Mouse (Mus musculus) adrenal gland (tissue): ENCODE data around the gene Dnal1.

ENCODE experiments used
- intact Hi-C: fragments of 180-260 bp; cut with DNase I; formaldehyde crosslinking; loops from one replicate; pipeline ENCODE4 v1.15.1; 2025

The Dnal1 gene

GRCm38 (mm10) chr12:84184979-84185378 lies 70.8 kb downstream of the Dnal1 start:
- intact Hi-C loops = no loop called here

GRCm38 (mm10) chr12:84185547-84185946 lies 71.4 kb downstream of the Dnal1 start:
- intact Hi-C loops = no loop called here

- intact Hi-C loops = no loop called here
These were observed 72.4 kb downstream of the Dnal1 start for GRCm38 (mm10) chr12:84186536-84186935.

GRCm38 (mm10) chr12:84186950-84187349 lies 72.8 kb downstream of the Dnal1 start:
- intact Hi-C loops = no loop called here

GRCm38 (mm10) chr12:84187752-84188601 lies 73.8 kb downstream of the Dnal1 start:
- intact Hi-C loops = no loop called here

- intact Hi-C loops = no loop called here
These were observed 74.8 kb downstream of the Dnal1 start for GRCm38 (mm10) chr12:84188881-84189444.

- intact Hi-C loops = no loop called here
These were observed 76.1 kb downstream of the Dnal1 start for GRCm38 (mm10) chr12:84190151-84190820.

- intact Hi-C loops = no loop called here
These were observed 77.0 kb downstream of the Dnal1 start for GRCm38 (mm10) chr12:84191190-84191589.

GRCm38 (mm10) chr12:84191770-84192169 lies 77.6 kb downstream of the Dnal1 start:
- intact Hi-C loops = loop anchor here (2.0 kb wide), 1 partner anchor 15 kb away; no protein-coding TSS in a partner anchor

GRCm38 (mm10) chr12:84192280-84192679 lies 78.1 kb downstream of the Dnal1 start:
- intact Hi-C loops = loop anchor here (2.0 kb wide), 1 partner anchor 15 kb away; no protein-coding TSS in a partner anchor

GRCm38 (mm10) chr12:84192741-84193641 lies 78.8 kb downstream of the Dnal1 start:
- intact Hi-C loops = loop anchor here (2.0 kb wide), 1 partner anchor 16 kb away; no protein-coding TSS in a partner anchor

GRCm38 (mm10) chr12:84193642-84194399 lies 79.7 kb downstream of the Dnal1 start:
- intact Hi-C loops = loop anchor here (2.0 kb wide), 1 partner anchor 17 kb away; no protein-coding TSS in a partner anchor

GRCm38 (mm10) chr12:84194400-84195109 lies 80.4 kb downstream of the Dnal1 start:
- intact Hi-C loops = no loop called here

GRCm38 (mm10) chr12:84195195-84195594 lies 81.0 kb downstream of the Dnal1 start:
- intact Hi-C loops = no loop called here
